Mouse (Mus musculus): ENCODE data around the gene Eef1akmt2. TPM values are rescaled to one million over a fixed set of nuclear protein-coding genes. Genes with fewer than 3 reads are reported as not detected.

The Eef1akmt2 gene
- total and polyA plus RNA-seq, 3 experiments, result 31.4 to 87.2 (median 35.9) TPM

GRCm38 (mm10) chr7:132806286-132806685 is 46.2 kb downstream of the Eef1akmt2 start:
- Histone ChIP-seq H3K27ac (ENCODE audit: insufficient read depth, low read depth) (no peak overlapping the region), H3K9me3 (replicated peaks; ENCODE audit: low read length) (no peaks in the 10 kb centered on the region), H3K4me2 (ENCODE audit: insufficient read depth, low read depth, poor library complexity, severe bottlenecking) (no peak overlapping the region), H3K27me3 (replicated peaks) (no peaks in the 10 kb centered on the region), H3K79me2 (replicated peaks; ENCODE audit: control insufficient read depth, extremely low read depth, insufficient read depth, poor library complexity, severe bottlenecking) (peaks cover 74% of the 10 kb centered on the region), H3K36me3 (replicated peaks in 1 of 2; ENCODE audit: control insufficient read depth in 1 of 2, insufficient read depth in 1 of 2, low read length in 1 of 2) (peaks cover 10 to 54% of the 10 kb centered on the region in 2 experiments), H3K4me1 (ENCODE audit: control insufficient read depth in 1 of 2, insufficient read depth in 2 of 2) (peaks cover 29 to 97% of the 10 kb centered on the region in 2 experiments), H3K4me3 (replicated peaks in 1 of 3; ENCODE audit: low read depth in 2 of 3, low read length in 2 of 3, poor library complexity in 1 of 3) (no peak overlapping the region), H3K9ac (ENCODE audit: insufficient read depth, low read depth) (no peak overlapping the region)
- in situ Hi-C loops (cut with MboI; ENCODE audit: low pct_ligation_motif_present, low pct_unique_long_range_greater_than_20kb, low sequenced_read_pairs), result loop anchor here (5.0 kb wide), 2 partner anchors 39 to 134 kb away; no protein-coding TSS in a partner anchor
- TF ChIP-seq NELFE (IDR thresholded peaks at IDR 0.05; ENCODE audit: low read depth, low read length), result no peak
- no peak for TF ChIP-seq PAX5 (IDR thresholded peaks at IDR 0.05; ENCODE audit: low read length)
- no peak for TF ChIP-seq TCF12 (IDR thresholded peaks at IDR 0.05; ENCODE audit: low read depth, low read length)
- TF ChIP-seq CHD2 (IDR thresholded peaks at IDR 0.05; ENCODE audit: low read length), result no peak
- no peak for TF ChIP-seq BHLHE40 (IDR thresholded peaks at IDR 0.05; ENCODE audit: low read depth, low read length)
- DNase-seq (ENCODE audit: extremely low read depth), result no peak
- dilution Hi-C loops (cut with MboI; ENCODE audit: extremely low pct_ligation_motif_present, extremely low pct_unique_long_range_greater_than_20kb, low sequenced_read_pairs), result no loop called here

GRCm38 (mm10) chr7:132804951-132805350 is 47.5 kb downstream of the Eef1akmt2 start:
- H3K9ac ChIP-seq (ENCODE audit: insufficient read depth, low read depth), result no peak overlapping the region
- H3K4me2 ChIP-seq (ENCODE audit: insufficient read depth, low read depth, poor library complexity, severe bottlenecking), result no peak overlapping the region
- TF ChIP-seq USF1 (IDR thresholded peaks at IDR 0.05; ENCODE audit: low read depth, low read length), result no peak
- TF ChIP-seq MAFK (IDR thresholded peaks at IDR 0.05; ENCODE audit: insufficient replicate concordance, low read length), result no peak
- no peak for TF ChIP-seq CHD1 (IDR thresholded peaks at IDR 0.05; ENCODE audit: low read depth, low read length)
- TF ChIP-seq ZC3H11A (IDR thresholded peaks at IDR 0.05; ENCODE audit: low read depth, low read length), result no peak
- no peak for TF ChIP-seq ELF1 (IDR thresholded peaks at IDR 0.05; ENCODE audit: low read depth, low read length)
- TF ChIP-seq NRF1 (IDR thresholded peaks at IDR 0.05; ENCODE audit: low read depth, low read length), result no peak
- TF ChIP-seq RAD21 (IDR thresholded peaks at IDR 0.05; ENCODE audit: low read depth, low read length), result no peak
- no peak for TF ChIP-seq KAT2A (IDR thresholded peaks at IDR 0.05; ENCODE audit: insufficient replicate concordance, low read length)
- no peak for TF ChIP-seq CHD2 (IDR thresholded peaks at IDR 0.05; ENCODE audit: low read length)
- TF ChIP-seq POLR2AphosphoS2 (IDR thresholded peaks at IDR 0.05; ENCODE audit: low read depth, low read length), result no peak
- TF ChIP-seq MAX (IDR thresholded peaks at IDR 0.05; ENCODE audit: low read length), result no peak
- TF ChIP-seq NELFE (IDR thresholded peaks at IDR 0.05; ENCODE audit: low read depth, low read length), result no peak
- TF ChIP-seq SMC3 (IDR thresholded peaks at IDR 0.05; ENCODE audit: low read depth, low read length), result no peak
- TF ChIP-seq IRF4 (IDR thresholded peaks at IDR 0.05; ENCODE audit: low read depth, low read length), result no peak
- TF ChIP-seq MYC (IDR thresholded peaks at IDR 0.05; ENCODE audit: low read depth, low read length), result no peak
- no peak for TF ChIP-seq SIN3A (IDR thresholded peaks at IDR 0.05; ENCODE audit: low read length)
- no peak overlapping the region for H3K27ac ChIP-seq (ENCODE audit: insufficient read depth, low read depth)
- in situ Hi-C loops (cut with MboI; ENCODE audit: low pct_ligation_motif_present, low pct_unique_long_range_greater_than_20kb, low sequenced_read_pairs), result loop anchor here (5.0 kb wide), 2 partner anchors 38 to 133 kb away; no protein-coding TSS in a partner anchor
- peaks cover 14 to 67% of the 10 kb centered on the region in 2 experiments for H3K36me3 ChIP-seq (replicated peaks in 1 of 2; ENCODE audit: control insufficient read depth in 1 of 2, insufficient read depth in 1 of 2, low read length in 1 of 2)
- H3K4me3 ChIP-seq (replicated peaks in 1 of 3; ENCODE audit: low read depth in 2 of 3, low read length in 2 of 3, poor library complexity in 1 of 3), result no peak overlapping the region
- peaks cover 33 to 97% of the 10 kb centered on the region in 2 experiments for H3K4me1 ChIP-seq (ENCODE audit: control insufficient read depth in 1 of 2, insufficient read depth in 2 of 2)
- H3K9me3 ChIP-seq (replicated peaks; ENCODE audit: low read length), result no peaks in the 10 kb centered on the region
- no peaks in the 10 kb centered on the region for H3K27me3 ChIP-seq (replicated peaks)
- dilution Hi-C loops (cut with MboI; ENCODE audit: extremely low pct_ligation_motif_present, extremely low pct_unique_long_range_greater_than_20kb, low sequenced_read_pairs), result no loop called here
- H3K79me2 ChIP-seq (replicated peaks; ENCODE audit: control insufficient read depth, extremely low read depth, insufficient read depth, poor library complexity, severe bottlenecking), result peaks cover 64% of the 10 kb centered on the region
- no peak for DNase-seq (ENCODE audit: extremely low read depth)
